In genomic region chr4:123572434-123573336, GRCm38 (mm10) we compare ENCODE assay signal across 8 mouse cellular contexts.
DNase-seq lines count a peak whose midpoint lies in the region; ATAC-seq and TF ChIP-seq lines count a peak whose summit lies in the region.

No protein-coding gene starts in this region.

- H3K79me2 ChIP-seq in MEL (ENCODE audit: control insufficient read depth, insufficient read depth, low read length, poor library complexity) = peaks cover 2% of the 10 kb centered on the region; the same call in 1 of the 2 replicates

- 4% methylated on average over 11 of the region's 11 CpGs for WGBS in forebrain, embryonic 11.5 days
- 16% methylated on average over 11 of the region's 11 CpGs for WGBS in limb, embryonic 11.5 days
- WGBS in midbrain, embryonic 11.5 days = 6% methylated on average over 11 of the region's 11 CpGs

- no peak for TF ChIP-seq CTCF in MEL (IDR thresholded peaks at IDR 0.05 in 2 of 3, conservative IDR thresholded peaks at IDR 0.05 in 1 of 3; ENCODE audit: control insufficient read depth in 1 of 3, insufficient read depth in 1 of 3, low read depth in 2 of 3, low read length in 3 of 3, poor library complexity in 1 of 3, severe bottlenecking in 1 of 3)

- H3K4me2 ChIP-seq in forebrain, embryonic 11.5 days (ENCODE audit: low read depth, low read length, severe bottlenecking) = peak overlapping the region; percentile 51
- peak overlapping the region; percentile 33; the same call in 1 of the 2 replicates for H3K4me2 ChIP-seq in limb, embryonic 11.5 days (ENCODE audit: low read depth, severe bottlenecking)
- H3K4me2 ChIP-seq in midbrain, embryonic 11.5 days = peak overlapping the region; percentile 35

- peak; percentile 84 for DNase-seq in 3T3-L1 (ENCODE audit: low read depth, low spot score)
- peak; percentile 70 for DNase-seq in MEL (ENCODE audit: low read depth, low spot score)
- DNase-seq in forebrain, embryonic 11.5 days (ENCODE audit: low spot score) = peak; percentile 63
- DNase-seq in heart, postnatal 36 days = peak; percentile 55 to 70
- peak; percentile 34 for DNase-seq in limb, embryonic 11.5 days (ENCODE audit: low spot score)
- peak; percentile 92 for DNase-seq in midbrain, embryonic 11.5 days (ENCODE audit: low spot score, missing footprints)
- peak; percentile 58 for DNase-seq in testis, postnatal 10 days (ENCODE audit: low spot score)
- DNase-seq in cerebellum, adult 18-20 months = no peak

- peak overlapping the region; percentile 49 to 64 for H3K4me3 ChIP-seq in MEL (ENCODE audit: control insufficient read depth in 1 of 2, insufficient read depth in 1 of 2, low read depth in 2 of 2, low read length in 2 of 2)
- H3K4me3 ChIP-seq in forebrain, embryonic 11.5 days (ENCODE audit: low read depth, low read length) = peak overlapping the region; percentile 24
- H3K4me3 ChIP-seq in limb, embryonic 11.5 days (ENCODE audit: low read depth, low read length) = no peak overlapping the region
- peak overlapping the region; percentile 6; the same call in 1 of the 2 replicates for H3K4me3 ChIP-seq in midbrain, embryonic 11.5 days (ENCODE audit: low read depth, low read length)

- peak overlapping the region; percentile 63 for H3K9ac ChIP-seq in MEL (ENCODE audit: control insufficient read depth, low read depth, low read length, poor library complexity, severe bottlenecking)
- peak overlapping the region; percentile 64 for H3K9ac ChIP-seq in forebrain, embryonic 11.5 days (ENCODE audit: low read length)
- H3K9ac ChIP-seq in limb, embryonic 11.5 days (ENCODE audit: low read length) = peak overlapping the region; percentile 43
- H3K9ac ChIP-seq in midbrain, embryonic 11.5 days (ENCODE audit: low read length) = peak overlapping the region; percentile 37

- TF ChIP-seq POLR2A in MEL (IDR thresholded peaks at IDR 0.05; ENCODE audit: control insufficient read depth in 1 of 2, insufficient read depth in 1 of 2, low read depth in 1 of 2, low read length in 2 of 2, poor library complexity in 1 of 2) = peak in 1 of 2 experiments; percentile 43; a peak in 2 of 4 replicates

- no peaks in the 10 kb centered on the region for H3K27me3 ChIP-seq in MEL (ENCODE audit: control insufficient read depth in 1 of 2, insufficient read depth in 2 of 2, low read length in 2 of 2)
- no peaks in the 10 kb centered on the region for H3K27me3 ChIP-seq in forebrain, embryonic 11.5 days (ENCODE audit: control insufficient read depth, insufficient read depth, low read length)
- H3K27me3 ChIP-seq in limb, embryonic 11.5 days (ENCODE audit: control insufficient read depth, insufficient read depth, low read length) = no peaks in the 10 kb centered on the region
- H3K27me3 ChIP-seq in midbrain, embryonic 11.5 days (ENCODE audit: control insufficient read depth, insufficient read depth, low read length) = no peaks in the 10 kb centered on the region

- TF ChIP-seq RAD21 in MEL (IDR thresholded peaks at IDR 0.05; ENCODE audit: low read depth, low read length) = no peak

- peak overlapping the region; percentile 75 for H3K27ac ChIP-seq in MEL (ENCODE audit: control insufficient read depth, low read depth, low read length)
- H3K27ac ChIP-seq in forebrain, embryonic 11.5 days (ENCODE audit: low read depth, low read length) = peak overlapping the region; percentile 88
- H3K27ac ChIP-seq in limb, embryonic 11.5 days (replicated peaks; ENCODE audit: low read depth, low read length) = peak overlapping the region; percentile 61; the same call in 1 of the 2 replicates
- H3K27ac ChIP-seq in midbrain, embryonic 11.5 days (ENCODE audit: low read depth, low read length) = peak overlapping the region; percentile 28; the same call in 1 of the 2 replicates

- no peak for TF ChIP-seq EP300 in MEL (IDR thresholded peaks at IDR 0.05; ENCODE audit: low read depth in 1 of 2, low read length in 2 of 2)

- H3K9me3 ChIP-seq in MEL (replicated peaks; ENCODE audit: insufficient read depth, low read length) = no peaks in the 10 kb centered on the region
- H3K9me3 ChIP-seq in forebrain, embryonic 11.5 days (ENCODE audit: control insufficient read depth, low read length) = no peaks in the 10 kb centered on the region
- no peaks in the 10 kb centered on the region for H3K9me3 ChIP-seq in limb, embryonic 11.5 days (ENCODE audit: control insufficient read depth, low read length)
- no peaks in the 10 kb centered on the region for H3K9me3 ChIP-seq in midbrain, embryonic 11.5 days (ENCODE audit: control insufficient read depth, low read length)

- peaks cover 0 to 16% of the 10 kb centered on the region in 2 experiments; a peak in 2 of 4 replicates for H3K36me3 ChIP-seq in MEL (ENCODE audit: control insufficient read depth in 1 of 2, insufficient read depth in 2 of 2, low read length in 2 of 2)
- no peaks in the 10 kb centered on the region for H3K36me3 ChIP-seq in forebrain, embryonic 11.5 days (ENCODE audit: control insufficient read depth, insufficient read depth, low read length)
- H3K36me3 ChIP-seq in limb, embryonic 11.5 days (ENCODE audit: control insufficient read depth, insufficient read depth, low read length) = no peaks in the 10 kb centered on the region
- no peaks in the 10 kb centered on the region for H3K36me3 ChIP-seq in midbrain, embryonic 11.5 days (ENCODE audit: control insufficient read depth, insufficient read depth, low read length)

- ATAC-seq in forebrain, embryonic 11.5 days (replicated peaks; ENCODE audit: low FRiP score) = peak; percentile 64; the same call in 1 of the 2 replicates
- 0 out of 2 replicates have a peak, but pooled peaks have one; percentile 39 for ATAC-seq in limb, embryonic 11.5 days (ENCODE audit: insufficient number of reproducible peaks, low FRiP score, low TSS enrichment, low read depth)
- peak; percentile 74 for ATAC-seq in midbrain, embryonic 11.5 days (ENCODE audit: low FRiP score)

- peaks cover 5 to 12% of the 10 kb centered on the region in 2 experiments; a peak in 3 of 4 replicates for H3K4me1 ChIP-seq in MEL (ENCODE audit: control insufficient read depth in 1 of 2, insufficient read depth in 2 of 2, low read length in 2 of 2)
- H3K4me1 ChIP-seq in forebrain, embryonic 11.5 days (replicated peaks; ENCODE audit: control insufficient read depth, insufficient read depth, low read length) = peaks cover 13% of the 10 kb centered on the region
- peaks cover 15% of the 10 kb centered on the region for H3K4me1 ChIP-seq in limb, embryonic 11.5 days (ENCODE audit: control insufficient read depth, insufficient read depth, low read length)
- H3K4me1 ChIP-seq in midbrain, embryonic 11.5 days (ENCODE audit: control insufficient read depth, insufficient read depth, low read length) = peaks cover 29% of the 10 kb centered on the region

- intact Hi-C loops in heart, postnatal 36 days (cut with DNase I) = no loop called here

TF ChIP-seq in MEL, 35 proteins besides CTCF, POLR2A, EP300 and RAD21:
- TF ChIP-seq RCOR1 (IDR thresholded peaks at IDR 0.05; ENCODE audit: low read depth, low read length) (no peak), HCFC1 (IDR thresholded peaks at IDR 0.05; ENCODE audit: low read depth, low read length) (peak; percentile 19; the same call in 1 of the 2 replicates), GATA1 (IDR thresholded peaks at IDR 0.05; ENCODE audit: low read depth, low read length) (peak; percentile 63), MAZ (IDR thresholded peaks at IDR 0.05; ENCODE audit: low read depth, low read length) (0 out of 2 replicates have a peak, but pooled peaks have one; percentile 39), TAL1 (IDR thresholded peaks at IDR 0.05; ENCODE audit: low read length) (peak; percentile 18; the same call in 1 of the 2 replicates), MXI1 (IDR thresholded peaks at IDR 0.05; ENCODE audit: low read depth, low read length) (0 out of 2 replicates have a peak, but pooled peaks have one; percentile 11), POLR2AphosphoS5 (IDR thresholded peaks at IDR 0.05; ENCODE audit: borderline replicate concordance, low read depth, low read length) (no peak)
TF ChIP-seq in MEL: peak in this region for 5.

Comparison
In these comparisons a context has a peak if more than half of its experiments do, and no peak if none do; other contexts are left out.
1. DNase-seq: peak in 3T3-L1 (single experiment), MEL (single experiment), forebrain, embryonic 11.5 days (single experiment), heart, postnatal 36 days (2 of 2), limb, embryonic 11.5 days (single experiment), midbrain, embryonic 11.5 days (single experiment) and testis, postnatal 10 days (single experiment); none in cerebellum, adult 18-20 months (0 of 2).
2. H3K27ac ChIP-seq: peak in every context shown above with its lines; median percentile 88 in forebrain, embryonic 11.5 days; 75 in MEL; 61 in limb, embryonic 11.5 days; 28 in midbrain, embryonic 11.5 days.
3. Peak in every context shown above with its lines, with median percentiles within 50 percentile points of each other: H3K9ac ChIP-seq, ATAC-seq and H3K4me2 ChIP-seq.